In genomic region chr1:134559976-134560375, GRCm38 (mm10) we compare ENCODE assay signal across 8 mouse cellular contexts. TPM values are rescaled to one million over a fixed set of nuclear protein-coding genes. Genes with fewer than 3 reads are reported as not detected.
DNase-seq lines count a peak whose midpoint lies in the region; ATAC-seq and TF ChIP-seq lines count a peak whose summit lies in the region.

Kdm5b (plus strand) TSS chr1:134560171.

- H3K9me3 ChIP-seq in MEL (replicated peaks; ENCODE audit: insufficient read depth, low read length): no peaks in the 10 kb centered on the region
- no peaks in the 10 kb centered on the region for H3K9me3 ChIP-seq in lung, embryonic 16.5 days (ENCODE audit: control insufficient read depth, low read length)

- peak; percentile 89 for DNase-seq in MEL (ENCODE audit: low read depth, low spot score)
- DNase-seq in cerebellum, adult 9-10 months: peak; percentile 87
- DNase-seq in layer of hippocampus, adult 9-10 months (ENCODE audit: low spot score): peak; percentile 60
- DNase-seq in ovary, postnatal 10 days (ENCODE audit: low spot score): peak; percentile 81
- peak; percentile 88 to 91 for DNase-seq in thymus, postnatal 10 days (ENCODE audit: low spot score in 2 of 2)

- peaks cover 48% of the 10 kb centered on the region for H3K79me2 ChIP-seq in MEL (ENCODE audit: control insufficient read depth, insufficient read depth, low read length, poor library complexity)

- peak within 1 kb of the TSS; percentile 44 for H3K27ac ChIP-seq in MEL (ENCODE audit: control insufficient read depth, low read depth, low read length)
- peak within 1 kb of the TSS; percentile 95 for H3K27ac ChIP-seq in lung, embryonic 16.5 days (ENCODE audit: low read length)

- peak within 1 kb of the TSS; percentile 94 for H3K9ac ChIP-seq in MEL (ENCODE audit: control insufficient read depth, low read depth, low read length, poor library complexity, severe bottlenecking)
- H3K9ac ChIP-seq in lung, embryonic 16.5 days (ENCODE audit: low read length): peak within 1 kb of the TSS; percentile 98

- WGBS in lung, embryonic 16.5 days: under 1% methylated on average over 29 of the region's 34 CpGs

- H3K27me3 ChIP-seq in MEL (ENCODE audit: control insufficient read depth in 1 of 2, insufficient read depth in 2 of 2, low read length in 2 of 2): no peaks in the 10 kb centered on the region
- H3K27me3 ChIP-seq in lung, embryonic 16.5 days (ENCODE audit: control insufficient read depth, insufficient read depth, low read depth, low read length): no peaks in the 10 kb centered on the region

- TF ChIP-seq RAD21 in MEL (IDR thresholded peaks at IDR 0.05; ENCODE audit: low read depth, low read length): no peak

- H3K36me3 ChIP-seq in MEL (ENCODE audit: control insufficient read depth in 1 of 2, insufficient read depth in 2 of 2, low read length in 2 of 2): peaks cover 1 to 30% of the 10 kb centered on the region in 2 experiments; a peak in 3 of 4 replicates
- no peaks in the 10 kb centered on the region for H3K36me3 ChIP-seq in lung, embryonic 16.5 days (ENCODE audit: control insufficient read depth, insufficient read depth, low read length)

- ATAC-seq in frontal cortex, adult (ENCODE audit: low TSS enrichment): peak; percentile 39; the same call in 1 of the 2 replicates
- peak; percentile 14 to 43; a peak in 2 of 4 replicates for ATAC-seq in hematopoietic stem cell, adult 5-6 weeks (replicated peaks in 1 of 2; ENCODE audit: insufficient read depth in 1 of 2, low FRiP score in 2 of 2, low TSS enrichment in 1 of 2, low read depth in 1 of 2, poor library complexity in 2 of 2, severe bottlenecking in 2 of 2)
- peak; percentile 7; the same call in 1 of the 2 replicates for ATAC-seq in lung, embryonic 16.5 days (ENCODE audit: low read depth)

- peak within 1 kb of the TSS; percentile 87 for H3K4me2 ChIP-seq in lung, embryonic 16.5 days (ENCODE audit: low read depth, low read length)

- peak; percentile 69 to 92 for TF ChIP-seq POLR2A in MEL (IDR thresholded peaks at IDR 0.05; ENCODE audit: control insufficient read depth in 1 of 2, insufficient read depth in 1 of 2, low read depth in 1 of 2, low read length in 2 of 2, poor library complexity in 1 of 2)

- TF ChIP-seq EP300 in MEL (IDR thresholded peaks at IDR 0.05; ENCODE audit: low read depth in 1 of 2, low read length in 2 of 2): peak in 1 of 2 experiments; percentile 40; a peak in 2 of 4 replicates

- peaks cover 12 to 37% of the 10 kb centered on the region in 2 experiments for H3K4me1 ChIP-seq in MEL (ENCODE audit: control insufficient read depth in 1 of 2, insufficient read depth in 2 of 2, low read length in 2 of 2)
- H3K4me1 ChIP-seq in lung, embryonic 16.5 days (replicated peaks; ENCODE audit: control insufficient read depth, insufficient read depth, low read length): peaks cover 25% of the 10 kb centered on the region

- H3K4me3 ChIP-seq in MEL (ENCODE audit: control insufficient read depth in 1 of 2, insufficient read depth in 1 of 2, low read depth in 2 of 2, low read length in 2 of 2): peak within 1 kb of the TSS; percentile 71 to 79
- peak within 1 kb of the TSS; percentile 100 for H3K4me3 ChIP-seq in lung, embryonic 16.5 days (ENCODE audit: low read length)

- TF ChIP-seq CTCF in MEL (IDR thresholded peaks at IDR 0.05 in 2 of 3, conservative IDR thresholded peaks at IDR 0.05 in 1 of 3; ENCODE audit: control insufficient read depth in 1 of 3, insufficient read depth in 1 of 3, low read depth in 2 of 3, low read length in 3 of 3, poor library complexity in 1 of 3, severe bottlenecking in 1 of 3): no peak

TF ChIP-seq in MEL, 35 proteins besides CTCF, POLR2A, EP300 and RAD21:
- TF ChIP-seq TAL1 (IDR thresholded peaks at IDR 0.05; ENCODE audit: low read length): no peak
- peak; percentile 91 for TF ChIP-seq POLR2AphosphoS2 (IDR thresholded peaks at IDR 0.05; ENCODE audit: low read length)
- TF ChIP-seq MXI1 (IDR thresholded peaks at IDR 0.05; ENCODE audit: low read depth, low read length): peak; percentile 98
- peak; percentile 81 for TF ChIP-seq HCFC1 (IDR thresholded peaks at IDR 0.05; ENCODE audit: low read depth, low read length)
- 0 out of 2 replicates have a peak, but pooled peaks have one; percentile 41 for TF ChIP-seq CHD1 (IDR thresholded peaks at IDR 0.05; ENCODE audit: low read depth, low read length)
- 0 out of 2 replicates have a peak, but pooled peaks have one; percentile 47 for TF ChIP-seq POLR2AphosphoS5 (IDR thresholded peaks at IDR 0.05; ENCODE audit: borderline replicate concordance, low read depth, low read length)
- TF ChIP-seq SMC3 (IDR thresholded peaks at IDR 0.05; ENCODE audit: low read depth, low read length): no peak; the same call in 1 of the 2 replicates
- TF ChIP-seq NRF1 (IDR thresholded peaks at IDR 0.05; ENCODE audit: insufficient read depth, low read depth, low read length, poor library complexity, severe bottlenecking): peak; percentile 28; the same call in 1 of the 2 replicates
- TF ChIP-seq CHD2 (IDR thresholded peaks at IDR 0.05; ENCODE audit: low read length): no peak; the same call in 1 of the 2 replicates
- TF ChIP-seq USF2 (IDR thresholded peaks at IDR 0.05; ENCODE audit: borderline replicate concordance in 1 of 2, insufficient read depth in 1 of 2, low read depth in 1 of 2, low read length in 2 of 2): no peak
- peak; percentile 93 for TF ChIP-seq NELFE (IDR thresholded peaks at IDR 0.05; ENCODE audit: low read depth, low read length)
- TF ChIP-seq ELF1 (IDR thresholded peaks at IDR 0.05; ENCODE audit: low read depth, low read length): peak; percentile 38
- TF ChIP-seq BHLHE40 (IDR thresholded peaks at IDR 0.05; ENCODE audit: borderline replicate concordance, low read depth, low read length): peak; percentile 29; the same call in 1 of the 2 replicates
- TF ChIP-seq ZMIZ1 (IDR thresholded peaks at IDR 0.05; ENCODE audit: low read depth, low read length): peak; percentile 94
- peak; percentile 88 for TF ChIP-seq TCF12 (IDR thresholded peaks at IDR 0.05; ENCODE audit: low read depth, low read length)
- TF ChIP-seq ETS1 (IDR thresholded peaks at IDR 0.05; ENCODE audit: low read depth, low read length): peak; percentile 91
- TF ChIP-seq MYC (IDR thresholded peaks at IDR 0.05; ENCODE audit: low read depth, low read length): no peak
- no peak; the same call in 1 of the 2 replicates for TF ChIP-seq GABPA (IDR thresholded peaks at IDR 0.05; ENCODE audit: low read depth, low read length)
- TF ChIP-seq ZNF384 (IDR thresholded peaks at IDR 0.05; ENCODE audit: low read depth, low read length): peak; percentile 64; the same call in 1 of the 2 replicates
- peak; percentile 40; the same call in 1 of the 2 replicates for TF ChIP-seq USF1 (IDR thresholded peaks at IDR 0.05; ENCODE audit: low read depth, low read length)
- peak; percentile 94 for TF ChIP-seq MAX (IDR thresholded peaks at IDR 0.05; ENCODE audit: low read length)
- peak; percentile 26; the same call in 1 of the 2 replicates for TF ChIP-seq MYB (IDR thresholded peaks at IDR 0.05; ENCODE audit: low read depth, low read length)
- TF ChIP-seq ZC3H11A (IDR thresholded peaks at IDR 0.05; ENCODE audit: low read depth, low read length): no peak
- TF ChIP-seq TBP (IDR thresholded peaks at IDR 0.05; ENCODE audit: low read depth, low read length): peak; percentile 96
- no peak for TF ChIP-seq RCOR1 (IDR thresholded peaks at IDR 0.05; ENCODE audit: low read depth, low read length)
- no peak for TF ChIP-seq MAFK (IDR thresholded peaks at IDR 0.05; ENCODE audit: borderline replicate concordance, low read depth, low read length)
- TF ChIP-seq KAT2A (conservative IDR thresholded peaks at IDR 0.05; ENCODE audit: low read depth, low read length): peak; percentile 87
- no peak; the same call in 1 of the 2 replicates for TF ChIP-seq JUND (IDR thresholded peaks at IDR 0.05; ENCODE audit: low read depth, low read length)
- TF ChIP-seq SIN3A (IDR thresholded peaks at IDR 0.05; ENCODE audit: low read length): peak; percentile 100
- peak; percentile 99 for TF ChIP-seq MAZ (IDR thresholded peaks at IDR 0.05; ENCODE audit: low read depth, low read length)
- 0 out of 2 replicates have a peak, but pooled peaks have one; percentile 54 for TF ChIP-seq ZKSCAN1 (IDR thresholded peaks at IDR 0.05; ENCODE audit: low read depth, low read length)
TF ChIP-seq in MEL: peak in this region for 21.

RNA-seq across cellular contexts. Expression of gene Kdm5b, which starts in this region (rescaled TPM):
- 25.5 and 37.7 TPM in 2 replicates for total RNA-seq in MEL (2012; rRNA removed)
- 10 to 100 TPM; 31.8 to 48.6 TPM for polyA plus RNA-seq in MEL (2012; ENCODE audit: insufficient read depth in 1 of 2, insufficient read length in 2 of 2, low read depth in 1 of 2, low replicate concordance in 2 of 2, missing spikeins in 1 of 2)
- 38.2 and 57.5 TPM in 2 replicates for total RNA-seq in hematopoietic stem cell, adult 5-6 weeks (2017)
- 43.4 and 46.4 TPM in 2 replicates for polyA plus RNA-seq in lung, embryonic 16.5 days (2015; fragmentation: Nextera tagmentation; extraction: Ambion mirVana)

Comparison
In these comparisons a context has a peak if more than half of its experiments do, and no peak if none do; other contexts are left out.
1. Peak in every context shown above with its lines: DNase-seq, ATAC-seq, H3K4me3 ChIP-seq and H3K27ac ChIP-seq.